ENCODE assay signal across 9 mouse cellular contexts in the genomic region with DNA sequence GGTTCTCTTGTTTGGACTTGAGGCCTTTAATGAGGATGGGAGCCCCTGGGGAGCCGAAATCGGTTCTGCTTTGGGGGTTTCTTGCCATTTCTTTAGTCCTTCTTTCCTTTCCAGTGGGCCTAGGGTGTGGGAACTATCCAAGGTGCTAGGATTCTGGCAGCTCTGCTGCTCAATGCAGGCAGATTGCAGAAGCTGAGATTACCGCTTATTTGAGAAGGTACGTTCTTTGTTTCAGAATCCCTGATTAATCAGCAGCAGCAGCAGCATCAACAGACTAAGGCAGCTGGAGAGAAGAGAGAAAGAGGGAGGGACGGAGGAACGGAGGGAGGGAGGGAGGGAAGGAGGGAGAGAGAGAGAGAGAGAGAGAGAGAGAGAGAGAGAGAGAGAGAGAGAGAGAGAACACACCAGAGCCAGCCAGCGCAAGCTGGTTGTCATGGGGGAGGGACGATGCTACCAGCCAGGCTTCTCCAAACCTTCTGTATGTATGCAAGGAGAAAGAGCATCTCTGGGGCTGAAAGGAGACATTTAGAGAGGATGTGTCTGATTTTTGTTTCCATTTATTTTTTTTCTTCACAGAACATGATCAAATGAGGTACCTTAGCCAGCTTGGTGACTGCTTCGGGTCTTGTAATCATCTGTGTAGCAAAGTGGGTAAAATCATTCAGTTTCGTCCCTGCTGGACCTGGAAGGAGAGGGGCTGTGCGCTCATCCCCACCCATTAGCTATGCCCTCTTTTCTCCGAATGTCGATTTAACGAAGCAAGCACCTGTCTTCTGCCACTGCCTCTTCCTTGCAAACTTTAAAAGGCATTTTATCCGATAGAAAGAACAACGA. TPM values are rescaled to one million over a fixed set of nuclear protein-coding genes. Genes with fewer than 3 reads are reported as not detected.
DNase-seq lines count a peak whose midpoint lies in the region; ATAC-seq and TF ChIP-seq lines count a peak whose summit lies in the region.
"Had no signal": no experiment of that assay in that cellular context is flagged by ENCODE, and none has a peak within 500 bp of the region (broad histone marks: within the 10 kb centered on the region; RNA-seq: fewer than 3 reads in every experiment).

Gene Nyap2, plus strand, starts transcription at position 120 of the 834 bp plus-strand sequence.

- no peak for TF ChIP-seq CTCF in cerebellum, adult 2 months (IDR thresholded peaks at IDR 0.05; ENCODE audit: borderline replicate concordance, insufficient read depth, low read depth, low read length)
- TF ChIP-seq CTCF in lung, postnatal 0 days (IDR thresholded peaks at IDR 0.05), result no peak

- peak; percentile 54; the same call in 1 of the 2 replicates for TF ChIP-seq POLR2A in cerebellum, adult 2 months (IDR thresholded peaks at IDR 0.05; ENCODE audit: borderline replicate concordance, insufficient read depth, low read length)

- no peaks in the 10 kb centered on the region for H3K27me3 ChIP-seq in cerebellum, adult 2 months (ENCODE audit: control insufficient read depth, insufficient read depth, low read length)
- no peaks in the 10 kb centered on the region for H3K27me3 ChIP-seq in lung, postnatal 0 days (replicated peaks; ENCODE audit: insufficient read depth, low read length)

- no peaks in the 10 kb centered on the region for H3K9me3 ChIP-seq in lung, postnatal 0 days (ENCODE audit: low read length)

- ATAC-seq in frontal cortex, adult (ENCODE audit: low TSS enrichment), result peak; percentile 86
- ATAC-seq in inflammation-experienced regulatory T-cells, adult 6 months, result no peak
- ATAC-seq in erythroid progenitor cell, adult 5-6 weeks (replicated peaks; ENCODE audit: low FRiP score, poor library complexity, severe bottlenecking), result no peak
- ATAC-seq in lung, postnatal 0 days, result no peak

- peak; percentile 75 for DNase-seq in MN1 (ENCODE audit: low spot score)
- DNase-seq in cerebellum, adult 2 months, result peak; percentile 77 to 86
- peak; percentile 49 to 73 for DNase-seq in left cerebral cortex, adult 8-10 months (ENCODE audit: low spot score in 2 of 2)
- DNase-seq in retina, embryonic 14.5 days (ENCODE audit: low spot score), result peak; percentile 66
- no peak for DNase-seq in lung, postnatal 0 days (ENCODE audit: low spot score)

- 2% methylated on average over 16 of the region's 16 CpGs for WGBS in cerebellum, adult 2 months
- WGBS in lung, postnatal 0 days, result 38% methylated on average over 16 of the region's 16 CpGs

- no peak for TF ChIP-seq EP300 in lung, postnatal 0 days (IDR thresholded peaks at IDR 0.05)

- no peak within 1 kb of the TSS for H3K9ac ChIP-seq in lung, postnatal 0 days (replicated peaks; ENCODE audit: low read depth)

- H3K4me3 ChIP-seq in cerebellum, adult 2 months (replicated peaks; ENCODE audit: insufficient read depth, low read depth, low read length), result peak within 1 kb of the TSS; percentile 95
- no peak within 1 kb of the TSS for H3K4me3 ChIP-seq in lung, postnatal 0 days (ENCODE audit: low read depth, low read length)

- H3K27ac ChIP-seq in cerebellum, adult 2 months (ENCODE audit: insufficient read depth, low read length), result peak within 1 kb of the TSS; percentile 96
- H3K27ac ChIP-seq in lung, postnatal 0 days (ENCODE audit: low read length), result no peak within 1 kb of the TSS

- no peaks in the 10 kb centered on the region for H3K36me3 ChIP-seq in lung, postnatal 0 days (ENCODE audit: insufficient read depth, low read length)

- H3K4me1 ChIP-seq in cerebellum, adult 2 months (ENCODE audit: control insufficient read depth, insufficient read depth, low read length), result no peaks in the 10 kb centered on the region; the same call in 1 of the 2 replicates
- no peaks in the 10 kb centered on the region for H3K4me1 ChIP-seq in lung, postnatal 0 days (ENCODE audit: insufficient read depth, low read depth, low read length)

- no peak within 1 kb of the TSS for H3K4me2 ChIP-seq in lung, postnatal 0 days (replicated peaks; ENCODE audit: low read depth, low read length)

RNA-seq across cellular contexts. Expression of gene Nyap2, which starts in this region (rescaled TPM):
- polyA plus RNA-seq in cerebellum, adult 2 months (2012; rRNA removed), result 8.7 and 9.0 TPM in 2 replicates
- 10 to 100 TPM; 34.2 to 42.5 (median 39.5) TPM for total RNA-seq in left cerebral cortex, adult 8-10 months (2022)
- polyA plus RNA-seq in inflammation-experienced regulatory T-cells, adult 6 months (2017; shearing (Covaris generic)), result not detected
- total RNA-seq in erythroid progenitor cell, adult 5-6 weeks (2015; ENCODE audit: low replicate concordance), result not detected in 2 replicates
- not detected in 2 replicates for total RNA-seq in erythroid progenitor cell, adult 5-6 weeks (2017; ENCODE audit: low replicate concordance)
- 0.02 TPM in 1 of 2 replicates, not detected in the other for polyA plus RNA-seq in lung, postnatal 0 days (2015; fragmentation: Nextera tagmentation; extraction: Ambion mirVana)
- total RNA-seq: heart, postnatal 14 days had no signal

Comparison
In these comparisons a context has a peak if more than half of its experiments do, and no peak if none do; other contexts are left out.
1. RNA of gene Nyap2 (total RNA-seq): 34.2 to 42.5 TPM in left cerebral cortex, adult 8-10 months; not detected in erythroid progenitor cell, adult 5-6 weeks; every median in the first group is over 10 times any median in the second.